Mouse (Mus musculus) neutrophil, adult 5-6 weeks (primary cell): ENCODE results near the gene Kcnj3. TPM values are rescaled to one million over a fixed set of nuclear protein-coding genes. Genes with fewer than 3 reads are reported as not detected.
"Not testable (repeated sequence)": the region's sequence is repeated elsewhere in the genome, so short reads cannot be mapped to it uniquely, and the experiment has no call there.

Source experiments
- ATAC-seq: fragments of 151-379, 151-347 bp; 2 replicates; pipeline ENCODE4 v1.8.0; 2017; ENCODE audit warnings: mild to moderate bottlenecking, moderate TSS enrichment; ENCODE audit not compliant: insufficient number of reproducible peaks, poor library complexity, low FRiP score, severe bottlenecking; ENCODE audit errors: extremely low read depth
- total RNA-seq: library from RNA; stranded (forward); fragments of 200-1000 nt; gene quantifications from 2 replicates; pipeline ENCODE4 v1.2.3, GENCODE M21; 2017

Gene Kcnj3
- total RNA-seq, result not detected in 2 replicates

DNA sequence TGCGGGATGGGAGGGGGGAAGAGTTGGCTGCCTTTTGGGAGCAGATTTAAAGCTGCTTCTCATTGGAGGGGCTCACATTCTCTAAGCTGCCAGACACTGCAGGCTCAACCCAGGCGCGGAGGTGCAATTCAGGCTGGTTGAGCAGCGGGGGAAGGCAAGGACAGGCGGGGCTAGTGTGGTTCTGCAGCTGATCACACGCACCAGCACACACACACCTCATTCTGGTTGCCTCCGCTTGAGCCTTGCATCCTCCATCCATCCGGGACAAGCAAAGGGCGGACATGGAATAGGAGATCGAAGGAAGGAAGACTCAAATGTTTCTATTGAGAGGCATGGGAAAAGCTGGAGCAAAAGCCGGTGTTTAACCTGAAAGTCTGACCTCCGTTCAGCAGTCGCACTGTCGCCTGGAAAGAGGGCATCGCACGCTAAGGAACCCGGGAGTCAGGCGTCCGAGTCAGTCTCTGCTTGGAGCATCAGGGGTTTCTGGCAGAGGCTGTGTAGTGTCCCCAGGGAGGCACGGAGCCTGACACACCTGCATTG is at the start of gene Kcnj3:
Gene Kcnj3 (plus strand): TSS at position 250 of the 540 bp plus-strand sequence.
- ATAC-seq, result no peak

DNA sequence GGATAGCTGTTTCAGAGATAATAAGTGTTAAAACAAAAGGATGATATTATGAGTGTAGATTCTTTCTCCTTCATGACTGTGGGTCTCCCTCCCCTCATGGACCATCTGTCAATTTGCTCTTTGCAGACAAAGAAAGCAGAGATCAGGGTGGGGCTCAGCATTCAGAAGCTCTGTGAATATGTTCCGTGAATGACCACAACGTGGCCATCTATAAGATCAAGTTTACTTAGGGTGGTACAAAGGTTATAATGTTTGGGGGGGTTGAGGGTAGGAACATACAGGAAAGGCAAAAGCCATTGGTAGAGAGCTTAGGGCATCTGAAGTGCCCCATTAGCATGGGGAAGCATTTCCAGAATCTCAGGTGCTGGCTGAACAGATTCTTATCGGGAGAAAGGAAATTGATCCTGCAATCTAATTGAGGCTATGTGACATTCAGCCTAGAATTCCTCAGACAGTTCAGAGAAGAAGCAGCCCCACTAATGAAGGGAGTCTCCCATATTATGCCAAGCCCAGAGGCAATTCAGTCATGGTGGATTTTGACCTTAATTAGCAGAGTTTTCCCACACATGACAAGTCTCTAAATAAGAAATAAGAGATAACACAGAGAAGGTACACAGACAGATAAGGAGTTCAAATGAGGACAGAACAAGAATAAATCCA is 45.3 kb upstream of the Kcnj3 start:
- no peak for ATAC-seq

DNA sequence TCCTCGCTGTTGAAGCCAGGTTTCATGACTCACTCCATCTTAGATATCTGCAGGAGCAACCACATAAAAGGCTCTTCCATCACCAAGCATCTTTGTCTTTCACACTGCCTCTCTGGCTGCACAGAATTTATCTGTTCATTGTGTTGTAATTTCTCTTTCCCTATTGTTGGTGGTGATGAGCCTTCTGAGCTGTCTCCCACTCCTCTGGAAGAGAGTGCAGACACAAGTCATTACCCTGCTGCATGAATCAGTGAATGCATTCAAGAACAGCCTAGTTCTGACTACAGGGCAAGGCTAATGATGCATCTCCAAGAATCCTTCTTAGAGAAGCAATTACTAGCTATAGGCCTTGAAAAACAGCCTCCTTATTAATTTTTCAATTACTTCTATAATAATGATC is 30.5 kb upstream of the Kcnj3 start:
- no peak for ATAC-seq

DNA sequence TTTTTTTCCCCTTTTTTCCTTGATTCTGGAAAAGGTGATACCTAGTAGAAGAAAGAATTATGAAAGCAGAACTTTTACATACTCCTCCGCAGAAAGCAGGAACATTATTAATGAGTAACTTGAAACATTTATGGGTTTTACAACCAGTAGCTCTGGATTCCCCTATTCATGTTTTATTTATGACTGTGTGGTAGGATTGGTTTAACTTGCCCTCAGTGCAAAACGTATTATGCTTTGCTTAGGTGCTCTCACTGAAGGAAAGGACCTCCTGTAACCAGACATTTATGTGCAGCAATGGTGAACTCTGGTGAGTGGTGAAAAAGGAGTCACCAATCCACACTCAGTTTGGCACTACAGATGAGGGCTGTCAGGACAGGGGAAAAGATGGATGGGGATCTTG is 8.1 kb upstream of the Kcnj3 start:
- no peak for ATAC-seq

DNA sequence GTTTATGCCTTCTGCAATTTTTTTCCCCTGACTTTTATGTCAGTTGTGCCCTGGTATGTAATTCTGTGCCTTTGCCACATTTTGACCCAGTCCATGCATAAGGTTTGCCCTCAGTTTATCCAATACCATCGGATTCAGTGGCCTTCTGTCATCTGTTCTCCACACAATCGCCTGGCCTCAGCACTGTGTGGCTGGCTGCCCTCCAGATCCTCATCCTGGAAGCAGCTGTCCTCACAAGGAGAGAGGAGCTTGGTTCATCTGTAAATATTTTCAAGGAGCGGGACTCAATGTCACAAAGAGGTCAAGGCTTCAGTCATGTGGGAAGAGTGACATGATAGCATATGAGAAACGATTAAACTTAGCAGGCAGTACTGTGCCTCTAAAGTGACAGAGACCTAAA is 3.7 kb upstream of the Kcnj3 start:
- no peak for ATAC-seq

DNA sequence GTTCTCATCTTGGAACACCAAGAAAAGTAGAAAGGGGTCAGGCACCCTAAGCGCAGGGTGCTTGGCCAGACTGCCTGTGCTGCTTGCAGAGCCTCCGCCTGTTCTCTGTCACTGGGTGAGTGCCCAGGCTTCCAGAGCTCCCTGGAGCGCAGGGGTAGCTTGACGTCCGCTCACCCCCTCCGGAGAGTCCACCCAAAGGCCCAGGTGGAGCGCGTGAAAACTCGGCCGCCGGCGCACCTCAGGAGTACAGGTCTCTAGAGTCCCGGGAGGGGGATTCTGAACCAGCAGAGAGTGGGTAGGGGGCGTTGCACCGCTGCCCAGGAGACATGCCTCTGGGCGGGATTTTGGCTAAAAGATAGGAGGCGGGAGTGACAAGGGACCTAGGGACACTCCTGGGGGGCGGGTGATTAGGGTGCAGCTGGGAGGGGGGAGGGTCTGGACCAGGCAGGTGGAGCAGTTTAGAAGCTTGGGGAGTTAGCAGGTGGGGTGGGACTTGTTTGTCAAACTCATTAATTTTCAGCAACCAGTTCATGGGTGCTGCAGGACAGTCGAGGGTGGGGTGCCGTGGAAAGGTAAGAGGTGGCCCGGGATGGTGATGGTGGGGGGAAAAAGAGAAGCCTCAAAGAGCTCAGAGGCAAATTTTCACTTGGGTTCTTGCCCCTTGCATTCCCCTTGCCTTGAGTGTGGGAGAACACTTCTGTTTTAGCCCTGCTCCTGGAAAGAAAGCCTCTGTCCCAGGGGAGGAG is 664 bp downstream of the Kcnj3 start:
- ATAC-seq, result no peak

DNA sequence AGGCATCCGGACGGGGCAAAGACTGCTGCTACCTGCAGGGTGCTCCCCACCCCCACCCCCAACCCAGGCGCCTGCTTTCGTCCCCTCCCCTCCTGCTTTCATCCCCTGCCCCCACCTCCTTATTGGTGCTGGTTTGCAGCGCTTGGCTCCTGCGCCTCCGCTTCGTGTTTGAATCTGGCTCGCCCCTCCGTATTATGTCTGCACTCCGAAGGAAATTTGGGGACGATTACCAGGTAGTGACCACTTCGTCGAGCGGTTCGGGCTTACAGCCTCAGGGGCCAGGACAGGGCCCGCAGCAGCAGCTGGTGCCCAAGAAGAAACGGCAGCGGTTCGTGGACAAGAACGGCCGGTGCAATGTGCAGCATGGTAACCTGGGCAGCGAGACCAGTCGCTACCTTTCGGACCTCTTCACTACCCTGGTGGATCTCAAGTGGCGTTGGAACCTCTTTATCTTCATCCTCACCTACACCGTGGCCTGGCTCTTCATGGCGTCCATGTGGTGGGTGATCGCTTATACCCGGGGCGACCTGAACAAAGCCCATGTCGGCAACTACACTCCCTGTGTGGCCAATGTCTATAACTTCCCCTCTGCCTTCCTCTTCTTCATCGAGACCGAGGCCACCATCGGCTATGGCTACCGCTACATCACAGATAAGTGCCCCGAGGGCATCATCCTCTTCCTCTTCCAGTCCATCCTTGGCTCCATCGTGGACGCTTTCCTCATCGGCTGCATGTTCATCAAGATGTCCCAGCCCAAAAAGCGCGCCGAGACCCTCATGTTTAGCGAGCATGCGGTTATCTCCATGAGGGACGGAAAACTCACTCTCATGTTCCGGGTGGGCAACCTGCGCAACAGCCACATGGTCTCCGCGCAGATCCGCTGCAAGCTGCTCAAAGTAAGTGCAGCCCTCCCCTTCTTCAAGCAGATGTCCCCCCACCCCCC is 1.5 kb downstream of the Kcnj3 start:
- no peak for ATAC-seq

DNA sequence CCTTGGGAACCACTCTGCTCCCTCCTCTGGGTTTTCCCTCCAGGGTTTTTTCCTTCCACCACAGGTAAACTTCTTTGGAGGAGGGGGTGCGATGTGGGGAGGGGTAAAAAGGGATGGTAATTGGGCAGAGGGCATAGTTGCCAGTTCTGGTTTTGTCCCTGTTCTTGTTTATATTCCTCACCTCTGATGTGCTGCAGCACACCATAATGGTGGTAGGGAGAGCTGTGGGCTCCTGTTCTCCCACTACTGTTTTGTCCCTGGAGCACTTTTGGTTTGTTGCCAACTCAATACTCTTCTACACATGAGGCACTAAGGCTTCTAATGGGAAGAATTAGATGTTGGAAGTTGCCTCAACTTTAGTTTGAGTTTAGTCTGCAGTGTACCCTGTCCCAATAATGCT is 2.2 kb downstream of the Kcnj3 start:
- ATAC-seq, result no peak

DNA sequence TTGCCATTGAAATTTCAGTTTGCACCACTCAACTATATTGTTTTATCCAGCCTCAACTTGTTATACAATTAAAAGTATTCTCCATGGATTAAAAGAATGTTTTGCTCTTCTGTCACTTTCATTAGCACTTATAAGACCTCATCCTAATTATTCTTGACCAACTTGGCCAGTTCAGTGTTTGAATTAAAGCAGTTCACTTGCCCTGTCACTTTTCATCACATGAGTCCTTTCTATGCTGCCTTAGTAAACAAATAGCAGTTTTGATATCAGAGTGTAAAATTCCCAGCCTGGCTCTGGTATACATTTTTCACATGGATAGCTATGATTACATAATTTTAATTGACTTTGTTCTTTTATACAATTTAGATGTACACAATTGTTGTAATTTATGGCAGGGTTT is 3.4 kb downstream of the Kcnj3 start:
- ATAC-seq, result no peak

DNA sequence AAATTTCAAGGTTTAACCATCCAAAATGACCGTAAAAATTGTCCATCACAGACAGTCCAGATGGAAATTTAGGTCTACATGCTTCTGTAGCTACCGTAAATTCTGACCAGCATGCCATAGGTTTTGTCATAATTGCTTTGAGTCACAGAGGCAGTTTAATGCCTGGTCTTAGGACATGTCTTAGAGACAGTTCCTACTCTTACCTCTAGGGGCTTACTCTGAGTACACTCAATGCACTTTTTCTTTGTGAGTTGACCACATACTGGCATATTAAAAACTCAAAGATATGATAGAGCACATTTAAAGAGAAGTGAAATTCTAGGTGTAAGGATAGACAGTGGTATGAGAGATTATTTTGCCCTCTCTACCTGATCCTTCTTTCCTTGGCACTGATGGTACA is 6.2 kb downstream of the Kcnj3 start:
- no peak for ATAC-seq

DNA sequence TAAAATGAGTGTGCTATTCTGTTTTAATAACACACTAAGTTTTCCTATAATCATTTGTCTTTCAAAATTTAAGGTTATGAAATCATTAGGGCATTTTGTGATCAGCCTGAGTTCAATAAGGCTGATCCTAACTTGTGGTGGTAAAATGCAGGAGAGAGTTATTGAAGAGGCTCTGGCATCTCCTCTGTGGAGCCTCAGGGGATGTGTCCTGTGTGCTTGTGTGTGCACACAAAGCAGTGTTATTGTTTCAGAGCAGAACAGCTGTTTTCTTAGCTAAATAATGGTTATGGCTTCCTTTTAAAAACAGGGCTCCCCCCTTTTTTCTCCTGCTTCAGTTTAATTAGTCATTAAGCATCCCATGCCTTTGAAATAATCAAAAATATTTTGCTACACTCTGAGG is 11.5 kb downstream of the Kcnj3 start:
- no peak for ATAC-seq

DNA sequence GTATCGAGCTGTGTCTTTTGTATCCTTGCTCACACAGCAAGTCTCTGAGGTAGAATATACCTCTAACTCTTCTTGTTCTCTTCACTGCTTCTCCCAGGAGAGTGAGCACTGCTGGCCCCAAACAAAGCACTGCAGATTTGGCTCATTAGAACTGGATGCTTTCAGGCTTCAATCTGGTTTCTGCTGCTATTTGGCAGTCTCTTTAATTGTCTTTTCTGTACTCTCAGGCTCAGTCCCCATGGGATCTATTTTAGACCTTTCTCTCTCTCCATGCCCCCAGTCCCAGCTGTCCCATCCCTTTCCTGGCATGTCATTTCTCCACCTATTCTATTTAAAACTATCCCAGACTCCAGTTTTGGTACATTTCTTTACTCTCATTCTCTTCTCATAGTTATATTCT is 15.0 kb downstream of the Kcnj3 start:
- ATAC-seq, result no peak

DNA sequence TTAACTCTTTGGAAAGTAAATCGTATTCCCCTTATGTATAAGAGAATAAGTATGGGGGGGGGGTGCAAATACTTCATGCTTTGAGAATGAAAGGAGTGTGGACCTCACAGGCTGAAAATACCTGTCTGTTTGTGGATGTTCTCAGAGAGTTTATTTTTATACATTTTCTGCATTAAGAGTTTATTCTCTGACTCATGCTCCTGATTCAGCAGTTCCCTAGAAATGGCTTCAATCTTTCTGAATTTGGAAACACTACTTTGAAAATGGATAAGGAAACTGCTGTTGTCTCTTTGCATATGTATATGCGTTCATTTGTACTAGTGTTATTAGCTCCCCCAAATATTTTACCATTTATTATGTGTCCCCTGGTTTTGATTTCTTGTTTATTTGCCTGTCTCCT is 23.4 kb downstream of the Kcnj3 start:
- no peak for ATAC-seq

DNA sequence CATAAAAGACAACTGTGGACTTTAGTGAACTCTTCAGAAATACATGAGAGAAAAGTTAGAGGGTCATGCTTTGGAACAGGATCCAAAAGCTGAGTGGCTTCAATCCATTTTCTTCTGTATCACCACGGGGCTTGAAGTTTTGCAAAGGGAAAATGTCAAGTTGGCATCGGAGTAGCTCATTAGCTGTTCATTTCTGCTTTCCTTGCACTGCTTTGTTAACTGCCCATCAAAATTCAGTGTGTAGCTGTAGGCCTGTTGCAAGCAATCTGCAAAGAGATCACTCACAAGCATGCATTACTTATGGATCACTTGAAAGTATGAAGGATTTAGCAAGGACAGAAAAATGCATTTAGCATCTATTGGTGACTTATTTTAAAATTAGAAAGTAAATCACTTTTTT is 33.4 kb downstream of the Kcnj3 start:
- ATAC-seq, result no peak

DNA sequence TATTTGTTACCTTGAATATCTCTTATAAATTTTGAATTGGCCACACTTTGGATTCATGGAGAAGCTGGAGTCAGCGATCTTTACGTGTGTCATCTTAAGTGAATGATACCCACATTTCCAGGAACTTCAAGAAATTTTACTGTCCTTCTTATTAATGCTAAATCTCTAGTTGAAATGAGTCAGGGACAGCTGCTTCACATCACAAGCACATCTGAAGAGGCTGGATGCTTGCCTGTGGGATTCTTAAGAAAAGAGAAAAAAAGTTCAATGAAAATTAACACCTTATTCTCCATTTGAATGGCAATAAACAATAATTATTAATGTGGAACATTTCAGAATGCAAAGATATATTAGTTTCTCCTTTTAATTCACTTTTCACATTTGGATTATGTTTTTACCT is 34.2 kb downstream of the Kcnj3 start:
- no peak for ATAC-seq

DNA sequence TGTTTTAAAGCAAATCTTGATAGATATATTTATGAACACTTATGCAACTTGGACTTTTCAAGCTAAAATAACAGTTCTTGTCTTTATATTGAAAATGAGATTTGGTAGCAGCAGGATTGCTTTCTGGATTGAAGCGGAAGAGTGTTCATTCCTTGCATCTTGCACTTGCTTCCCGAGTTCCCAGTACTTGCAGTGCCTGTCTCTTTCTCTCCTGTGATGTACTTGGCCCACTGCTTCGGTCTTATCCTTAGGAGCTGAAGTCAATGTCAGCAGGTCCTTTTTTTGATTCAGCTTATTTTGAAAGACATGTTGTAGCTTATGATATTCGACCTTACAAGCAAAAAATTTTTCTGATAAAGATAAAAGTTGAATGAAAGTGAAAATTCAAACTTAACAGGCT is 43.7 kb downstream of the Kcnj3 start:
- no peak for ATAC-seq

DNA sequence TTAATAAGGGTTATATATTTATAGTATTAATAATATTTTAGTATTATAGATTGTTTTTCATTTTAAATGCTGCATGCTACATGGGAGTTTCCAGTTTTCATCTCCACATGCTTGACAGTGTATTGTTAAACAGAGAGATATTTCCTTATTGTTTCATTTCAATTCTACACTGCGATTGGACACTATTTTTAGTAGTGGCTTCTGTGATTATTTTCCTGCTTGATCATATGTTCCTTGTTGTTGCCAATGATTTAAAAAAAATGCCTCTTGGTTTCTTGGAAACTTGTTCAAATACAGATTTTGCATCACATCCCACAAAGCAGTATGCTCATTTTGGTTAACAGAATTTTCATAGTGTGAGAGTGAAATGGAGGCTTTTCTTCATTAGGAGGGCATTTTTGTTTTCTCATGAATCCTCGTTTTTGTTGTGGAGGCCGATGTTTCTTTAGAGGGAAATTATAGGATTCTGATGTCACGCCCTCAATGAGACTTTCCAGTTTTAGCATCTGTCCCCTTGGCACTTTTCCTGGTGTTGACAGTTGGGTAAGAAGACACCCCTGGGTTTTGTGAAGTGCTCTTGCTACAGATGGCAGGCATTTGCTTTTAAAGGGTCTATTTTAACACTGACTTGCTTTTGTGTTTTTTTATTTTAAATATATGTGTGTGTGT is 44.3 kb downstream of the Kcnj3 start:
- ATAC-seq, result no peak

DNA sequence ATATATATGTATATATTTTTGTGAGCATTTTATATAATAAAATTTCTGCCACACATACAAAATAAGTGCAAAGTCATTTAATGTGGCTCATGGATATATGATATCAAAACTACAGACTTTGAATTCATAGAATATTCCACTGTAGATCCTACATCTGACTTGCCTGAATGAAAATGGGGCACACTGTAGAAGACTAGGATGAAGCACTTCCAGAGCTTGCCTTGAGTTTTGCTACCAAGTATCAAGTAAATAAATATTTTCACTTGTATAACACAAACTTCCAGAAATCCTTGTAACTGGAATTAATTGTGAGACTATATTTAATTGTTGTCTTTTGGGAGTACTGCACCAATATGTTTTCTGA is 44.8 kb downstream of the Kcnj3 start:
- ATAC-seq, result no peak

DNA sequence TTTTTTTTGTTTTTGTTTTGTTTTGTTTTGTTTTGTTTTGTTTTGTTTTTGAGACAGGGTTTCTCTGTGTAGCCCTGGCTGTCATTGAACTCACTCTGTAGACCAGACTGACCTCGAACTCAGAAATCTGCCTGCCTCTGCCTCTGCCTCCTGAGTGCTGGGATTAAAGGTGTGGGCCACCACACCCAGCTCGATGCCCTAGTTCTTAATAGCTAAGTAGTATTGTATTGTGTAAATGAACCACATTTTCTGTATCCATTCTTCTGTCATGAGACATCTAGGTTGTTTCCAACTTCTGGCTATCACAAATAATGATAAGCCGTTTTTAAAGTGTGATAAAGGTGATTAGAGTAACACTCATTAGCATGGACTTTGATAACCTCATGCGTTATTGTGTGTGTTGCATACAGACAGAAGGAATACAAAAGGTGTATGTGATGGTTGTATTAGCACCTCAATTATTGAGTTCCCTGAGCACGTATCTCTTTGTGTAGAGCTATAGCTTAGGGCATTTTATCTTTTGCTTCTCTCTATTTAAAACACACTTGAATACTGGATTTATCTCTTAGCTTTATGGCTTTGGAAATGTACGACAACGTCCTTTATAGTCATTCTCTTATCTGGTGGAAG is 49.8 kb downstream of the Kcnj3 start:
- not testable (repeated sequence) for ATAC-seq
